Mouse (Mus musculus) liver, embryonic 16.5 days (tissue): ENCODE measurements around the gene Pcif1. TPM values are rescaled to one million over a fixed set of nuclear protein-coding genes. Genes with fewer than 3 reads are reported as not detected.

Experiments used
- ATAC-seq: fragments of 200-750 bp; cut with Nextera tagmentation; 2 replicates; pipeline ENCODE4 v1.8.0; 2017; ENCODE audit warnings: low read depth, mild to moderate bottlenecking, moderate number of reproducible peaks, moderate library complexity
- H3K27ac ChIP-seq: fragments of 300-500 bp; sonication (generic); 2 replicates; pipeline ENCODE4 v1.5.1; 2014; ENCODE audit warnings: mild to moderate bottlenecking, low read length
- H3K27me3 ChIP-seq: fragments of 300-500 bp; sonication (generic); 2 replicates; pipeline ENCODE4 v1.6.1; 2014; ENCODE audit warnings: low read depth, low read length, mixed read lengths; ENCODE audit not compliant: control insufficient read depth, insufficient read depth
- H3K36me3 ChIP-seq: fragments of 300-500 bp; sonication (generic); 2 replicates; pipeline ENCODE4 v1.6.1; 2014; ENCODE audit warnings: mild to moderate bottlenecking; ENCODE audit not compliant: control insufficient read depth, insufficient read depth
- H3K4me1 ChIP-seq: fragments of 300-500 bp; sonication (generic); 2 replicates; pipeline ENCODE4 v1.6.1; 2014; ENCODE audit warnings: low read depth, low read length, mixed read lengths; ENCODE audit not compliant: control insufficient read depth
- H3K4me2 ChIP-seq: fragments of 300-500 bp; sonication (generic); 2 replicates; pipeline ENCODE4 v1.6.1; 2014; ENCODE audit warnings: low read depth, low read length, mixed read lengths
- H3K4me3 ChIP-seq: fragments of 300-500 bp; sonication (generic); 2 replicates; pipeline ENCODE4 v1.5.1; 2014; ENCODE audit warnings: low read depth, mild to moderate bottlenecking, low read length
- H3K9ac ChIP-seq: fragments of 300-500 bp; sonication (generic); 2 replicates; pipeline ENCODE4 v1.6.1; 2014; ENCODE audit warnings: low read depth, low read length
- H3K9me3 ChIP-seq: fragments of 300-500 bp; sonication (generic); replicated peaks from 2 replicates; pipeline ENCODE4 v1.6.1; 2016; ENCODE audit warnings: low read length; ENCODE audit not compliant: control insufficient read depth
- WGBS: fragments of 180-500 bp; shearing (Covaris S2); extraction: QIAGEN DNeasy Blood & Tissue Kit; methylation state at CpG from one replicate; pipeline ENCODE4 v1.1.7; 2014; ENCODE audit not compliant: insufficient replicate concordance; 5-methylcytosine and 5-hydroxymethylcytosine counted together
- polyA plus RNA-seq: library from polyadenylated mRNA; unstranded; fragments of >200 nt; fragmentation: Nextera tagmentation; extraction: Ambion mirVana; gene quantifications from 2 replicates; pipeline ENCODE4 v1.2.1, GENCODE M21; 2015

Gene Pcif1
- polyA plus RNA-seq, 1 experiment from 2014 or later, result 36.8 TPM

- Histone ChIP-seq H3K27ac (no peak overlapping the region), H3K36me3 (peaks cover 47% of the 10 kb centered on the region), H3K4me3 (no peak overlapping the region), H3K4me2 (peak overlapping the region; percentile 94; the same call in 1 of the 2 replicates), H3K9ac (peak overlapping the region; percentile 99; the same call in 1 of the 2 replicates), H3K4me1 (peaks cover 29% of the 10 kb centered on the region), H3K9me3 (peaks cover 6% of the 10 kb centered on the region), H3K27me3 (no peaks in the 10 kb centered on the region)
- ATAC-seq, result no peak
- WGBS, result 81% methylated on average over 3 of the region's 3 CpGs
These were observed 30.0 kb downstream of the Pcif1 start for GRCm38 (mm10) chr2:164909100-164909499.

- Histone ChIP-seq H3K36me3 (peaks cover 43% of the 10 kb centered on the region), H3K9me3 (peaks cover 6% of the 10 kb centered on the region), H3K4me1 (peaks cover 29% of the 10 kb centered on the region), H3K4me2 (peak overlapping the region; percentile 94), H3K27ac (peak overlapping the region; percentile 96), H3K4me3 (peak overlapping the region; percentile 99), H3K9ac (peak overlapping the region; percentile 99; the same call in 1 of the 2 replicates), H3K27me3 (no peaks in the 10 kb centered on the region)
- 76% methylated on average over 1 of the region's 1 CpGs for WGBS
- ATAC-seq, result no peak
These were observed 30.4 kb downstream of the Pcif1 start for GRCm38 (mm10) chr2:164909542-164909941.

GRCm38 (mm10) chr2:164910360-164911061 is 31.4 kb downstream of the Pcif1 start:
- Histone ChIP-seq H3K4me2 (peak overlapping the region; percentile 94), H3K27me3 (no peaks in the 10 kb centered on the region), H3K9ac (peak overlapping the region; percentile 99), H3K36me3 (peaks cover 36% of the 10 kb centered on the region), H3K4me3 (peak overlapping the region; percentile 99), H3K27ac (peak overlapping the region; percentile 96), H3K4me1 (peaks cover 29% of the 10 kb centered on the region), H3K9me3 (peaks cover 6% of the 10 kb centered on the region)
- peak; percentile 44 for ATAC-seq
- WGBS, result 2% methylated on average over 37 of the region's 37 CpGs

GRCm38 (mm10) chr2:164911086-164912048 is 32.3 kb downstream of the Pcif1 start, which contains the start of gene Zfp335:
Gene Zfp335 (minus strand): TSS chr2:164911757.
- H3K4me2 ChIP-seq, result peak within 1 kb of the TSS; percentile 94
- peak within 1 kb of the TSS; percentile 96 for H3K27ac ChIP-seq
- H3K4me1 ChIP-seq, result peaks cover 29% of the 10 kb centered on the region
- H3K36me3 ChIP-seq, result peaks cover 28% of the 10 kb centered on the region
- H3K4me3 ChIP-seq, result peak within 1 kb of the TSS; percentile 99
- H3K9me3 ChIP-seq, result peaks cover under 1% of the 10 kb centered on the region
- ATAC-seq, result peak; percentile 84
- WGBS, result under 1% methylated on average over 84 of the region's 91 CpGs
- H3K9ac ChIP-seq, result peak within 1 kb of the TSS; percentile 99
- no peaks in the 10 kb centered on the region for H3K27me3 ChIP-seq

GRCm38 (mm10) chr2:164912151-164912550 is 33.0 kb downstream of the Pcif1 start:
- peaks cover 21% of the 10 kb centered on the region for H3K36me3 ChIP-seq
- no peaks in the 10 kb centered on the region for H3K9me3 ChIP-seq
- peak overlapping the region; percentile 96 for H3K27ac ChIP-seq
- H3K4me2 ChIP-seq, result peak overlapping the region; percentile 94
- H3K4me3 ChIP-seq, result peak overlapping the region; percentile 99
- peak overlapping the region; percentile 99 for H3K9ac ChIP-seq
- peaks cover 29% of the 10 kb centered on the region for H3K4me1 ChIP-seq
- H3K27me3 ChIP-seq, result no peaks in the 10 kb centered on the region
- ATAC-seq, result peak; percentile 17
- WGBS, result 2% methylated on average over 12 of the region's 12 CpGs

- no peaks in the 10 kb centered on the region for H3K9me3 ChIP-seq
- H3K9ac ChIP-seq, result no peak overlapping the region; the same call in 1 of the 2 replicates
- H3K4me1 ChIP-seq, result peaks cover 29% of the 10 kb centered on the region
- peak overlapping the region; percentile 94 for H3K4me2 ChIP-seq
- H3K36me3 ChIP-seq, result peaks cover 14% of the 10 kb centered on the region
- 58% methylated on average over 8 of the region's 9 CpGs for WGBS
- no peak for ATAC-seq
- H3K4me3 ChIP-seq, result peak overlapping the region; percentile 99; the same call in 1 of the 2 replicates
- H3K27ac ChIP-seq, result peak overlapping the region; percentile 96; the same call in 1 of the 2 replicates
- H3K27me3 ChIP-seq, result no peaks in the 10 kb centered on the region
These were observed 33.8 kb downstream of the Pcif1 start for GRCm38 (mm10) chr2:164912749-164913427.

GRCm38 (mm10) chr2:164913428-164913786 is 34.3 kb downstream of the Pcif1 start:
- Histone ChIP-seq H3K9ac (no peak overlapping the region), H3K36me3 (peaks cover 8% of the 10 kb centered on the region), H3K4me2 (no peak overlapping the region), H3K4me3 (no peak overlapping the region), H3K27ac (peak overlapping the region; percentile 65; the same call in 1 of the 2 replicates), H3K4me1 (peaks cover 29% of the 10 kb centered on the region), H3K27me3 (no peaks in the 10 kb centered on the region), H3K9me3 (no peaks in the 10 kb centered on the region)
- 42% methylated on average over 2 of the region's 2 CpGs for WGBS
- ATAC-seq, result no peak

GRCm38 (mm10) chr2:164916820-164917219 is 37.7 kb downstream of the Pcif1 start:
- Histone ChIP-seq H3K4me1 (peaks cover 15% of the 10 kb centered on the region), H3K27ac (no peak overlapping the region), H3K4me3 (no peak overlapping the region), H3K36me3 (no peaks in the 10 kb centered on the region), H3K9ac (no peak overlapping the region), H3K9me3 (no peaks in the 10 kb centered on the region), H3K4me2 (no peak overlapping the region), H3K27me3 (no peaks in the 10 kb centered on the region)
- WGBS, result 28% methylated on average over 5 of the region's 5 CpGs
- ATAC-seq, result no peak
